Mouse (Mus musculus): ENCODE measurements around the gene Dock7. TPM values are rescaled to one million over a fixed set of nuclear protein-coding genes. Genes with fewer than 3 reads are reported as not detected.
"Not testable (repeated sequence)": the region's sequence is repeated elsewhere in the genome, so short reads cannot be mapped to it uniquely, and the experiment has no call there.

Dock7 gene
- polyA plus RNA-seq, 1 experiment from 2014 or later, result 115 TPM

DNA sequence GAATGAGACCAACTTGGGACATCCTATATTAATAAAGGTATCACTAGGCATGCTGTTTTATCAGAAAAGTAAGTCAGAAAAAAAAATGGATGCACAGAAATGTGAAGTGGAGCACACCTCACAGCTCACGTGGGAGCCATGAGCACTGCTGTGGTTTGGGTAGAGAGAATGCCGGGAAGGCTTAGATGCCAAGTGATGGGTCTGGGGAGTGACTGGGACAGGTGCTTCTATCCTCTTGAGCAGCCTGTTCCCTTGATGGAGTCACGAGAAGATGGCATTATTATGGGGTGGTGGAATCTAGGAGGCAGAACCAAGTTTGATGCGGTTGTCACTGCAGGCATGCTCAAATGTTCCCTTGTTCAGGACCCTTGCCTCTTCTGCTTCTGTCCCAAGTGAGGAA, 109.7 kb downstream of the Dock7 start:
- no peak overlapping the region for H3K4me2 ChIP-seq (ENCODE audit: low read length)
- H3K9ac ChIP-seq (replicated peaks; ENCODE audit: low read length), result no peak overlapping the region
- H3K9me3 ChIP-seq (ENCODE audit: control insufficient read depth, low read length), result no peaks in the 10 kb centered on the region
- no peak overlapping the region for H3K4me3 ChIP-seq (replicated peaks; ENCODE audit: low read depth, low read length)
- H3K27me3 ChIP-seq (ENCODE audit: control insufficient read depth, insufficient read depth, low read length), result no peaks in the 10 kb centered on the region
- ATAC-seq (ENCODE audit: low FRiP score, low TSS enrichment) (no peak), DNase-seq (no peak)
- 92% methylated on average over 4 of the region's 4 CpGs for WGBS
- no peak overlapping the region for H3K27ac ChIP-seq (replicated peaks; ENCODE audit: low read depth, low read length)
- H3K4me1 ChIP-seq (ENCODE audit: control insufficient read depth, insufficient read depth, low read length), result no peaks in the 10 kb centered on the region
- H3K36me3 ChIP-seq (ENCODE audit: control insufficient read depth, insufficient read depth, low read length), result peaks cover 68% of the 10 kb centered on the region

DNA sequence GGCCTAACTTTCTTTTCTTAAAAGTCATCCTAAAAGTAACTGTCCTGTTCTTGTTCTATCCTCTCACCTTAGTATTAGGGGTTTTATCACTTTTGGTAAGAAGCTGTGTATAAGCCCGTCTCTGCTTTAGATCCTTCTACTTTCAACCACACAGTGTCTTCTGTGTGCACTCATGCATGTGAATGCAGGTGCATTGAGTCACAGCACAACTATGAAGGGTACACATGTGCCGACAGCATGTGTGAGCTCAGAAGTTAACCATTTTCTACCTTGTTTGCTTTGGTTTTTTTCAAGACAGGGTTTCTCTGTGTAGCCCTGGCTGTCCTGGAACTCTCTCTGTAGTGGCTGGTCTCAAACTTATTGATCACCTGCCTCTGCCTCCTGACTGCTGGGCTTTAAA, 114.4 kb downstream of the Dock7 start:
- H3K4me2 ChIP-seq (ENCODE audit: low read length), result no peak overlapping the region
- no peak overlapping the region for H3K4me3 ChIP-seq (replicated peaks; ENCODE audit: low read depth, low read length)
- no peaks in the 10 kb centered on the region for H3K4me1 ChIP-seq (ENCODE audit: control insufficient read depth, insufficient read depth, low read length)
- H3K9ac ChIP-seq (replicated peaks; ENCODE audit: low read length), result no peak overlapping the region
- H3K9me3 ChIP-seq (ENCODE audit: control insufficient read depth, low read length), result no peaks in the 10 kb centered on the region
- no peak for ATAC-seq (ENCODE audit: low FRiP score, low TSS enrichment)
- H3K27ac ChIP-seq (replicated peaks; ENCODE audit: low read depth, low read length), result no peak overlapping the region
- H3K36me3 ChIP-seq (ENCODE audit: control insufficient read depth, insufficient read depth, low read length), result peaks cover 47% of the 10 kb centered on the region
- H3K27me3 ChIP-seq (ENCODE audit: control insufficient read depth, insufficient read depth, low read length), result no peaks in the 10 kb centered on the region
- WGBS, result 88% methylated on average over 2 of the region's 2 CpGs
- DNase-seq, result no peak

DNA sequence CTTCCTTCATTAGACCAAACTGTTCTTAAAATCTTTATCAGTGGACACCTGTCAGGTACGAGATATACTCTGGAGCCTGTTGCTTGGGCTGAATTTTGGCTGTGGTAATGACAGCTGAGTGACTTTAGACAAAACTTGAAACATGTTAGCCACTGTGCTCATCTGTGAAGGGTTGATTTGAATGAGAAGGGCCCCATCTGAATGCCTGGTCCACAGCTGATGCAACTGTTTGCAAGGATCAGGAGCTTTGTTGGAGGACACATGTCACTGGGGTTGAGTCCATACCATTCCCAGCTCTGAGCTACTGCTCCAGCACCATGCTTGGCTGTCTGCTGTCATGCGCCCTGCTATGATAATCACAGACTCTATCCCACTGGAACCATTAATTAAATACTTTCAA, 115.1 kb downstream of the Dock7 start:
- DNase-seq, result no peak
- no peaks in the 10 kb centered on the region for H3K4me1 ChIP-seq (ENCODE audit: control insufficient read depth, insufficient read depth, low read length)
- H3K4me3 ChIP-seq (replicated peaks; ENCODE audit: low read depth, low read length), result no peak overlapping the region
- H3K9me3 ChIP-seq (ENCODE audit: control insufficient read depth, low read length), result no peaks in the 10 kb centered on the region
- peaks cover 42% of the 10 kb centered on the region for H3K36me3 ChIP-seq (ENCODE audit: control insufficient read depth, insufficient read depth, low read length)
- H3K27me3 ChIP-seq (ENCODE audit: control insufficient read depth, insufficient read depth, low read length), result no peaks in the 10 kb centered on the region
- no peak overlapping the region for H3K27ac ChIP-seq (replicated peaks; ENCODE audit: low read depth, low read length)
- H3K9ac ChIP-seq (replicated peaks; ENCODE audit: low read length), result no peak overlapping the region
- 93% methylated on average over 2 of the region's 2 CpGs for WGBS
- ATAC-seq (ENCODE audit: low FRiP score, low TSS enrichment), result no peak
- H3K4me2 ChIP-seq (ENCODE audit: low read length), result no peak overlapping the region

DNA sequence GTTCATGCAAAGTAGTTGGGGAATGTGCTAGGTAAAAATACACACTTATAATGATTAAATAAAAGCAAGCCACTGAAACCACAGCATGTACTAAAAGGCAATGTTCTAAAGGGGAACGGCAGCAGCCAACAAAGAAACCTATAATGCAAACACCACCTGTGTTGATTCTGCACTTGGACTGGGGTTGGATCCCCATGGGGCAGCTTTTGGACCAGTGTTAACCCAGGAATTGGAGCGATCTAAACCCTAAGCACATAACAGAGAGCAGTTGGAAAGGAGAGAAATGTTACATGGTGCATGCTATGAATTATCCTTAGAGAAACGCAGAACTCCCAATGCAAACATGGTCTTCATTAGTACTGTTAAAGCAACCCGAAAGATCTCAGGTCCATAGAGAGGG, 127.2 kb downstream of the Dock7 start:
- no peaks in the 10 kb centered on the region for H3K9me3 ChIP-seq (ENCODE audit: control insufficient read depth, low read length)
- H3K36me3 ChIP-seq (ENCODE audit: control insufficient read depth, insufficient read depth, low read length), result peaks cover 44% of the 10 kb centered on the region
- no peaks in the 10 kb centered on the region for H3K27me3 ChIP-seq (ENCODE audit: control insufficient read depth, insufficient read depth, low read length)
- H3K4me1 ChIP-seq (ENCODE audit: control insufficient read depth, insufficient read depth, low read length), result no peaks in the 10 kb centered on the region
- no peak overlapping the region for H3K9ac ChIP-seq (replicated peaks; ENCODE audit: low read length)
- H3K27ac ChIP-seq (replicated peaks; ENCODE audit: low read depth, low read length), result no peak overlapping the region
- no peak overlapping the region for H3K4me2 ChIP-seq (ENCODE audit: low read length)
- ATAC-seq (ENCODE audit: low FRiP score, low TSS enrichment) (no peak), DNase-seq (no peak)
- H3K4me3 ChIP-seq (replicated peaks; ENCODE audit: low read depth, low read length), result no peak overlapping the region
- 89% methylated on average over 4 of the region's 4 CpGs for WGBS

DNA sequence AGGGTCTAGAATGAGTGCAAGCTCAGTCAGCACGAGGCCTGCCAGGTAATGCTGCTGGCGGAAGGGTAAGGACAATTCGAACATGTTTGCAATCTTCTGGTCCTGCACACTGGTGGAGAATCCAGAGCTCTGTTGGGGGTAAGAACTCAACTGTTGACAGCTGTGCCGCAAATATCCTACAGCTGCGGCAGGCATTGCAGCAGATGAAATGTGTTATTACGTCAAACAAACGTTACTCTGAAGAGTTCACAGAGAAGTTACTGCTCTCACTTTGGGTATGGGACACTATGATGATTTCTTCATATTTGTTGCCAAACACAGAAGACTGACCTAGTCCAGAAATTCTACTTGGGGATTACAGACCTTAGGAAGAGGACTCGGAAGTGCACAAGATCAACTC, 136.0 kb downstream of the Dock7 start:
- H3K9me3 ChIP-seq (ENCODE audit: control insufficient read depth, low read length), result no peaks in the 10 kb centered on the region
- no peak overlapping the region for H3K4me2 ChIP-seq (ENCODE audit: low read length)
- peaks cover 69% of the 10 kb centered on the region for H3K36me3 ChIP-seq (ENCODE audit: control insufficient read depth, insufficient read depth, low read length)
- H3K9ac ChIP-seq (replicated peaks; ENCODE audit: low read length), result no peak overlapping the region
- no peak for ATAC-seq (ENCODE audit: low FRiP score, low TSS enrichment)
- H3K4me1 ChIP-seq (ENCODE audit: control insufficient read depth, insufficient read depth, low read length), result no peaks in the 10 kb centered on the region
- H3K4me3 ChIP-seq (replicated peaks; ENCODE audit: low read depth, low read length), result no peak overlapping the region
- no peaks in the 10 kb centered on the region for H3K27me3 ChIP-seq (ENCODE audit: control insufficient read depth, insufficient read depth, low read length)
- H3K27ac ChIP-seq (replicated peaks; ENCODE audit: low read depth, low read length), result no peak overlapping the region
- DNase-seq, result no peak
- WGBS, result 97% methylated on average over 8 of the region's 8 CpGs

DNA sequence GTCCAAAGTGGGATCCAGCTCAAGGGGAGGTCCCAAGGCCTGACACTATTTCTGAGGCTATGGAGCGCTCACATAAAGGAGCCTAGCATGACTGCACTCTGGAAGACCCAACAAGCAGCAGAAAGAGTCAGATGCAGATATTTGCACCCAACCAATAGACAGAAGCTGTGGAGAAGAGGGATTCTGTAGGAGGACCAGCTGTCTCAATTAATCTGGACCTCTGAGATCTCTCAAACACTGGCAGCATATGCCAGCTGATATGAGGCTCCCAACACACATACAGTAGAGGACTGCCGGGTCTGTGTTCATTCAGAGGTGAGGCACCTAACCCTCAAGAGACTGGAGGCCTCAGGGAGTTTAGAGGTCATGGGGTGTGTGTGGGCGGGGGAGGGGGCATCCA, 140.7 kb downstream of the Dock7 start:
- peaks cover 61% of the 10 kb centered on the region for H3K36me3 ChIP-seq (ENCODE audit: control insufficient read depth, insufficient read depth, low read length)

DNA sequence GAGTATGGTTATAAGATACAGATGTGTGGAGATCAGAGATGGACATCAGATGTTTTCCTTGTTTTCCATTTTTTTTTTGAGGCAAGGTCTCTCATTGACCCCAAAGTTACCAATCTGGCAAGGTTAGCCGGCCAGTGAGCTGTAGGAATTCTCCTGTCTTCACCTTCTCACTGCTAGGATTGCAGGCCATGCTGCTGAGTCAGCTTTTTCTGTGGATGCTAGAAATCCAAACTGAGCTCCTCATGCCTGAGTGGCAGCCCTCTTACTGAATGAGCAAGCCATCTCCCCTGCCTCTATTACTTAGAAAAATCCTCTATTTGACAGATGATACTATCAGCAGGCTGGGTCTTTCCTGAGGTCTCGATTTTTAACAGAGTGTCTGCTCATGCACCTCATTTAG, 142.0 kb downstream of the Dock7 start:
- Histone ChIP-seq H3K9ac (replicated peaks; ENCODE audit: low read length) (no peak overlapping the region), H3K36me3 (ENCODE audit: control insufficient read depth, insufficient read depth, low read length) (peaks cover 56% of the 10 kb centered on the region), H3K27me3 (ENCODE audit: control insufficient read depth, insufficient read depth, low read length) (no peaks in the 10 kb centered on the region), H3K4me1 (ENCODE audit: control insufficient read depth, insufficient read depth, low read length) (no peaks in the 10 kb centered on the region), H3K4me2 (ENCODE audit: low read length) (no peak overlapping the region), H3K4me3 (replicated peaks; ENCODE audit: low read depth, low read length) (no peak overlapping the region), H3K27ac (replicated peaks; ENCODE audit: low read depth, low read length) (no peak overlapping the region), H3K9me3 (ENCODE audit: control insufficient read depth, low read length) (no peaks in the 10 kb centered on the region)
- DNase-seq (no peak), ATAC-seq (ENCODE audit: low FRiP score, low TSS enrichment) (no peak)
- WGBS, result 91% methylated on average over 2 of the region's 2 CpGs

More for the DNA sequence above, 140.7 kb downstream of the Dock7 start:
- 93% methylated on average over 3 of the region's 3 CpGs for WGBS
- H3K4me3 ChIP-seq (replicated peaks; ENCODE audit: low read depth, low read length); H3K27me3 ChIP-seq (ENCODE audit: control insufficient read depth, insufficient read depth, low read length); H3K9ac ChIP-seq (replicated peaks; ENCODE audit: low read length); DNase-seq; H3K27ac ChIP-seq (replicated peaks; ENCODE audit: low read depth, low read length); ATAC-seq (ENCODE audit: low FRiP score, low TSS enrichment); H3K4me2 ChIP-seq (ENCODE audit: low read length); H3K9me3 ChIP-seq (ENCODE audit: control insufficient read depth, low read length); H3K4me1 ChIP-seq (ENCODE audit: control insufficient read depth, insufficient read depth, low read length): not testable (repeated sequence)

DNA sequence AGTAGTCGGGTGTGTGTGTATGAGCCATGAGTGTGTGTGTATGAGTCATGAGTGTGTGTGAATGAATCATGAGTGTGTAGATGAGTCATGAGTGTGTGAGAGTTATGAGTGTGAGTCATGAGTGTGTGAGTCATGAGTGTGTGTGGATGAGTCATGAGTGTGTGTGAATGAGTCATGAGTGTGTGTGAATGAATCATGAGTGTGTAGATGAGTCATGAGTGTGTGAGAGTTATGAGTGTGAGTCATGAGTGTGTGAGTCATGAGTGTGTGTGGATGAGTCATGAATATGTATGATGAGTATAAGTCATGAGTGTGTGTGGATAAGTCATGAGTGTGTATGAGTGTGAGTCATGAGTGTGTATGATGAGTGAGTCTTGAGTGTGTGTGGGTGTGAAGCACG, 142.4 kb downstream of the Dock7 start:
- not testable (repeated sequence) for DNase-seq; H3K4me2 ChIP-seq (ENCODE audit: low read length); H3K4me1 ChIP-seq (ENCODE audit: control insufficient read depth, insufficient read depth, low read length); H3K4me3 ChIP-seq (replicated peaks; ENCODE audit: low read depth, low read length); H3K9me3 ChIP-seq (ENCODE audit: control insufficient read depth, low read length); ATAC-seq (ENCODE audit: low FRiP score, low TSS enrichment); H3K9ac ChIP-seq (replicated peaks; ENCODE audit: low read length); H3K27me3 ChIP-seq (ENCODE audit: control insufficient read depth, insufficient read depth, low read length); H3K27ac ChIP-seq (replicated peaks; ENCODE audit: low read depth, low read length)
- 100% methylated on average over 2 of the region's 2 CpGs for WGBS
- peaks cover 53% of the 10 kb centered on the region for H3K36me3 ChIP-seq (ENCODE audit: control insufficient read depth, insufficient read depth, low read length)

DNA sequence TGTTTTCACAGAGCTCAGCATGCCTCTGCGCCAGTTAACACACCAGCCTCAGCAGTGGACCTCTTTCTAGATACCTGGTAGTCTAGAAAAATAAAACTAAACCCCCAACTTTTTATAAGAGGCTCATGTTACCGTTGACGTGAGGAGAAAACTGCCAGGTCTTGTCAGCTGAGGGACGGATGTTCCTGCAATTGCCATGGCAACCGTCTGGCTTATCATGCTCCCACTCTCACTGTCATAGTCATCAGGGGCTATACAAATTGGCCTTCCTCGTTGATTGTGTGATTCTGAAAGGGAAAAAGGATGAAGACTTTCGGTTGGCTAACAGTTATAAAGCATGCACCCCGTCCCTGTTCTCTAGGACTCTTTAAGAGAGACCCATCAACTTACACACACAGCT, 145.0 kb downstream of the Dock7 start:
- no peak overlapping the region for H3K4me3 ChIP-seq (replicated peaks; ENCODE audit: low read depth, low read length)
- no peaks in the 10 kb centered on the region for H3K4me1 ChIP-seq (ENCODE audit: control insufficient read depth, insufficient read depth, low read length)
- WGBS, result 53% methylated on average over 8 of the region's 8 CpGs
- H3K9me3 ChIP-seq (ENCODE audit: control insufficient read depth, low read length), result no peaks in the 10 kb centered on the region
- ATAC-seq (ENCODE audit: low FRiP score, low TSS enrichment) (no peak), DNase-seq (no peak)
- no peaks in the 10 kb centered on the region for H3K27me3 ChIP-seq (ENCODE audit: control insufficient read depth, insufficient read depth, low read length)
- H3K27ac ChIP-seq (replicated peaks; ENCODE audit: low read depth, low read length), result no peak overlapping the region
- no peak overlapping the region for H3K9ac ChIP-seq (replicated peaks; ENCODE audit: low read length)
- H3K36me3 ChIP-seq (ENCODE audit: control insufficient read depth, insufficient read depth, low read length), result peaks cover 62% of the 10 kb centered on the region
- H3K4me2 ChIP-seq (ENCODE audit: low read length), result no peak overlapping the region

Data from midbrain, embryonic 14.5 days (tissue).